Mouse (Mus musculus): Measurements from ENCODE around the gene Ralgapb. TPM values are rescaled to one million over a fixed set of nuclear protein-coding genes. Genes with fewer than 3 reads are reported as not detected.
"Not testable (repeated sequence)": the region's sequence is repeated elsewhere in the genome, so short reads cannot be mapped to it uniquely, and the experiment has no call there.

The Ralgapb gene
- polyA plus RNA-seq, 1 experiment, result 8.4 TPM

DNA sequence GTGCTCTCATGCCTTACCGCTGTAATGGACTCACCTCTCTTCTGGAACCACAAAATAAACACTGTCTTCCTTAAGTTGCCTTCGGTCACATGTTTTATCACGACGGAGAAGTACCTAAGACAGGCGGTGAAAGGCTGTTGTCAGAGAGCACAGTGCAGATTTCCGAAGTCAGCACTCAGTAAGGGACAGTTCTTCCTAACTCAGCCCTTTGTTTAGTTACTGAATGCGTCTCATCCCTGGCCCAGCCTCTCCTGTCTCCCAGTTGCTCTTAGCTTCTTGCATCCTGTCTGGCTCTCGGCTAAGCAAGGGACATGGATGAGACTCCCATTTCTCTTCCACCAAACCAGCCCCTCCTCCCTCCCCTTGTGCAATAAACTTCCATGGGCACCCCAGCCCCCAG, 23.6 kb upstream of the Ralgapb start:
- no peaks in the 10 kb centered on the region for H3K79me2 ChIP-seq (ENCODE audit: control insufficient read depth, insufficient read depth)
- peaks cover 23% of the 10 kb centered on the region for H3K27me3 ChIP-seq (ENCODE audit: control insufficient read depth, insufficient read depth, insufficient read length)
- no peaks in the 10 kb centered on the region for H3K79me3 ChIP-seq (ENCODE audit: low read depth)
- no peak overlapping the region for H3K4me3 ChIP-seq (ENCODE audit: insufficient read depth, poor library complexity, severe bottlenecking)
- H3ac ChIP-seq (ENCODE audit: control insufficient read depth, insufficient read length, low read depth), result no peak overlapping the region
- TF ChIP-seq USF1 (IDR thresholded peaks at IDR 0.05; ENCODE audit: low read depth) (no peak), CTCF (IDR thresholded peaks at IDR 0.05; ENCODE audit: control insufficient read depth, insufficient read depth, insufficient read length) (no peak), CEBPB (IDR thresholded peaks at IDR 0.05; ENCODE audit: low read depth) (no peak), MYOD1 (IDR thresholded peaks at IDR 0.05; ENCODE audit: control insufficient read depth, insufficient read length, low read depth) (no peak), FOSL1 (IDR thresholded peaks at IDR 0.05; ENCODE audit: insufficient read depth, low read length, poor library complexity, severe bottlenecking) (no peak), MAX (IDR thresholded peaks at IDR 0.05) (no peak), MYOG (IDR thresholded peaks at IDR 0.05; ENCODE audit: control insufficient read depth, extremely low read depth, insufficient read length) (no peak)
- no peaks in the 10 kb centered on the region for H3K36me3 ChIP-seq (ENCODE audit: control insufficient read depth, insufficient read depth)

DNA sequence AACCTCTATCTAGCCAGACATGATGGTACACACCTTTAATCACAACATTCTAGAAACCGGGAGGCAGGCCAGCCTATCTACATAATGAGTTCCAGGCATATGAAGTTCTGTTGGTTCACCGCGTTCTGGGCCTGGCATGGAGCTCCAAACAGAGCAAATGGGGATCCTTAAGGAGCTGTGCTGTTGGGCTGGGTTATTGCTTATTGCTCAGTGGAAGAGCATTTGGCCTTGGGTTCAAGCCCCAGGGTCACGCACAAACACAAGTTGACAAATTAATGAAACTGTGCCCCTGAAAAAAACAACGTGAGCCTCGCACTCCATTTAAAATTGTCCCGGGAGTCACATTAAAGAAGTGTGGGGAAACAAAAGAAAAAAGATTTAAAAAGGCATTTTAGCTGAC, 20.2 kb upstream of the Ralgapb start:
- Histone ChIP-seq H3K4me3 (ENCODE audit: insufficient read depth, poor library complexity, severe bottlenecking) (no peak overlapping the region), H3K79me2 (ENCODE audit: control insufficient read depth, insufficient read depth) (no peaks in the 10 kb centered on the region), H3K79me3 (ENCODE audit: low read depth) (no peaks in the 10 kb centered on the region), H3K36me3 (ENCODE audit: control insufficient read depth, insufficient read depth) (no peaks in the 10 kb centered on the region), H3K27me3 (ENCODE audit: control insufficient read depth, insufficient read depth, insufficient read length) (peaks cover 20% of the 10 kb centered on the region), H3ac (ENCODE audit: control insufficient read depth, insufficient read length, low read depth) (no peak overlapping the region)
- TF ChIP-seq CTCF (IDR thresholded peaks at IDR 0.05; ENCODE audit: control insufficient read depth, insufficient read depth, insufficient read length) (no peak), MAX (IDR thresholded peaks at IDR 0.05) (no peak), USF1 (IDR thresholded peaks at IDR 0.05; ENCODE audit: low read depth) (no peak), CEBPB (IDR thresholded peaks at IDR 0.05; ENCODE audit: low read depth) (no peak), MYOG (IDR thresholded peaks at IDR 0.05; ENCODE audit: control insufficient read depth, extremely low read depth, insufficient read length) (no peak), FOSL1 (IDR thresholded peaks at IDR 0.05; ENCODE audit: insufficient read depth, low read length, poor library complexity, severe bottlenecking) (no peak)

DNA sequence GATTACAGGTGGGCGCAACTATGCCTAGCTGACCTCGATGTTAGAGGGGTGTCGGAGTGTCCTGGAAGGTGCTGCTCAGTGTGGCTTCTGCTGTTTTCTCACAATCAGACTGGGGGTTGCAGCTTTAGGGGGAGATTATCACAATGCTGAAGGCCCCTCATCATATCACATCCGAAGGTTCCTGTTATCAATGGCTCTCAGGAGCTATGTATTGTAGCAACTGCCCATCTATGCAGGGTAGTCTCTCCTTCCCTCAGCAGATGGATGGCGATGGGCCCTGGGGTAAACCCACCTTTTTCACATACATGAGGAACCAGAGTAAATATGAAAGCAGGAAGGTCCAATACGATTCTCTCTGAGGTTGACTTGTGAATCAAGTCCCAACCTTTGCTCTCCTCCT, 13.3 kb upstream of the Ralgapb start:
- H3ac ChIP-seq (ENCODE audit: control insufficient read depth, insufficient read length, low read depth), result no peak overlapping the region
- TF ChIP-seq CTCF (IDR thresholded peaks at IDR 0.05; ENCODE audit: control insufficient read depth, insufficient read depth, insufficient read length), result no peak
- no peak for TF ChIP-seq MYOG (IDR thresholded peaks at IDR 0.05; ENCODE audit: control insufficient read depth, extremely low read depth, insufficient read length)
- TF ChIP-seq USF1 (IDR thresholded peaks at IDR 0.05; ENCODE audit: low read depth), result no peak
- no peak for TF ChIP-seq FOSL1 (IDR thresholded peaks at IDR 0.05; ENCODE audit: insufficient read depth, low read length, poor library complexity, severe bottlenecking)
- no peak for TF ChIP-seq MAX (IDR thresholded peaks at IDR 0.05)
- TF ChIP-seq CEBPB (IDR thresholded peaks at IDR 0.05; ENCODE audit: low read depth), result no peak
- TF ChIP-seq MYOD1 (IDR thresholded peaks at IDR 0.05; ENCODE audit: control insufficient read depth, insufficient read length, low read depth), result no peak
- H3K79me3 ChIP-seq (ENCODE audit: low read depth), result no peaks in the 10 kb centered on the region
- no peaks in the 10 kb centered on the region for H3K36me3 ChIP-seq (ENCODE audit: control insufficient read depth, insufficient read depth)
- peaks cover 21% of the 10 kb centered on the region for H3K27me3 ChIP-seq (ENCODE audit: control insufficient read depth, insufficient read depth, insufficient read length)
- no peaks in the 10 kb centered on the region for H3K79me2 ChIP-seq (ENCODE audit: control insufficient read depth, insufficient read depth)
- no peak overlapping the region for H3K4me3 ChIP-seq (ENCODE audit: insufficient read depth, poor library complexity, severe bottlenecking)

DNA sequence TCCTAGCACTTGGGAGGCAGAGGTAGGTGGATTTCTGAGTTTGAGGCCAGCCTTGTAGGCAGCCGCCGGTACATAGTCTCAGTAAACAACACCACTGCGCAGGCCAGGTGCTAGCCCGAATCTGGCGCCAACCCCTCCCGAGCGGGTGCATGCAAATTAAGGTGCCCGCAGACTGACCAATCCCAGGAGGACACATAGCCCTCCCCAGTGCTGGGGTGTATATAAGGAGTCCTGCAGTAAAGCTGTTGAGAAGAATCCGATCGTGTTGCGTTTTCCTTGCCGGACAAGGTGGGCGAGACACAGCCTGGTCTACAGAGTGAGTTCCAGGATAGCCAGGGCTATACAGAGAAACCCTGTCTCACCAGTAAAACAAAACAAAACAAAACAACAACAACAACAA, 12.5 kb upstream of the Ralgapb start:
- peaks cover 21% of the 10 kb centered on the region for H3K27me3 ChIP-seq (ENCODE audit: control insufficient read depth, insufficient read depth, insufficient read length)
- H3K4me3 ChIP-seq (ENCODE audit: insufficient read depth, poor library complexity, severe bottlenecking); H3K36me3 ChIP-seq (ENCODE audit: control insufficient read depth, insufficient read depth); H3K79me3 ChIP-seq (ENCODE audit: low read depth); H3ac ChIP-seq (ENCODE audit: control insufficient read depth, insufficient read length, low read depth); H3K79me2 ChIP-seq (ENCODE audit: control insufficient read depth, insufficient read depth): not testable (repeated sequence)

DNA sequence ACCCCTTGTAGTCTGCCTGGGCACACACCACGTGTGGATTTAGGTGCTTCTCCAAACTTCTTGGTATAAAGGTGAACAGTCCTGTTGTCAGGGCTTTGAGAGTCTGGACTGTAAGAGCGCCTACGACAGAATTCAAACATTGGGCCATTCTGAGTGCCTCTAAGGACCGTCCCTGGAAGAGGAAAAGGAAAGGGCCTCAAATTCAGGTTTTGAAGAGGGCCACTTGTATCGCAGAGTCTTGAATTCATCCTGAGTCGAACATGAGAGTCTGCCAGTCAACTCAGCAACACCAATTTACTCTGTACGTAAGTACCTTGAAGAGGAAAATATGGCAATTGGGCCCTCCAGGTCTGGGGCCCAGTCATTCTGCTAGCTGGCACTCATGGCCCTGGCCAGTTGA, 6.7 kb upstream of the Ralgapb start:
- Histone ChIP-seq H3K4me3 (ENCODE audit: insufficient read depth, poor library complexity, severe bottlenecking) (no peak overlapping the region), H3ac (ENCODE audit: control insufficient read depth, insufficient read length, low read depth) (no peak overlapping the region), H3K27me3 (ENCODE audit: control insufficient read depth, insufficient read depth, insufficient read length) (peaks cover 10% of the 10 kb centered on the region), H3K36me3 (ENCODE audit: control insufficient read depth, insufficient read depth) (no peaks in the 10 kb centered on the region), H3K79me2 (ENCODE audit: control insufficient read depth, insufficient read depth) (no peaks in the 10 kb centered on the region), H3K79me3 (ENCODE audit: low read depth) (no peaks in the 10 kb centered on the region)
- no peak for TF ChIP-seq CTCF (IDR thresholded peaks at IDR 0.05; ENCODE audit: control insufficient read depth, insufficient read depth, insufficient read length)

DNA sequence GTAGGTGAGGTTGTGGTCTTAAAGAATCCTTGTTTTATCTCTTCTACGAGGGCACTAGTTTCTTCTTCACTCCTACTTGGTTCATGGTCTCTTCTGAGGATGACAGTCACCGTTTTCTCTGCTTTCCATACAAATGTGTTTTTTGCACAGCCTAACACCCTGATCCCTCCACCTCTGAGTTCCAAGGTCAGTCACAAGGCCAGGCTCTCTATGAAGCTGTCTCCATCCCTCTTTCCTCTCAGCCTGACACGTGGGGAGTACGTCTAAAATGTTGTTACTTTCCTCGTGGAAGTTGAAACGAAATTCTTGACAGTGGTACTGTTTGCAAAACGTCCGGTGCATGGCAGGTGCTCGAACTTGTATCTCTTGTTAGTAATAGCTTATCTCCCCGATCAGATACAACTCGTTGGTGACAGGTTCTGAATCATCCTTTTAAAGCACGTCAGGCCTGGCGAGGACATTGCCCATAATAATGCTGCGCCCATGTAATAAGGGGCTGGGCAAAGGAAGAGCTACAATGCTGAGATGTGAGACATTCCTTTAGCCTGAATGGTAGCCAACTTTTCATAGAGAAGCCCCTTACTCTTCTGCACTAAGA, 552 bp upstream of the Ralgapb start:
- H3K27me3 ChIP-seq (ENCODE audit: control insufficient read depth, insufficient read depth, insufficient read length), result peaks cover 3% of the 10 kb centered on the region
- TF ChIP-seq USF1 (IDR thresholded peaks at IDR 0.05; ENCODE audit: low read depth), result no peak
- peak; percentile 16 for TF ChIP-seq MYOD1 (IDR thresholded peaks at IDR 0.05; ENCODE audit: control insufficient read depth, insufficient read length, low read depth)
- no peak overlapping the region for H3ac ChIP-seq (ENCODE audit: control insufficient read depth, insufficient read length, low read depth)

More for the DNA sequence above, 552 bp upstream of the Ralgapb start:
- no peak overlapping the region for H3K4me3 ChIP-seq (ENCODE audit: insufficient read depth, poor library complexity, severe bottlenecking)
- peaks cover 36% of the 10 kb centered on the region for H3K79me3 ChIP-seq (ENCODE audit: low read depth)
- no peaks in the 10 kb centered on the region for H3K36me3 ChIP-seq (ENCODE audit: control insufficient read depth, insufficient read depth)
- peaks cover 43% of the 10 kb centered on the region for H3K79me2 ChIP-seq (ENCODE audit: control insufficient read depth, insufficient read depth)
